Mouse (Mus musculus) thymus, adult 2 months (tissue): ENCODE measurements at regions not wholly inside any gene's neighbourhood (a gene's known extent, or its start where the extent isn't known, plus 50 kb on each side); places are given as distances from the start of the nearest gene placed in this dataset.

Experiments used
- CTCF ChIP-seq: fragments of 200-500 bp; IDR thresholded peaks from 2 replicates; pipeline ENCODE4 v1.5.1; 2012; ENCODE audit warnings: mild to moderate bottlenecking, control low read depth, low read length, moderate library complexity, borderline replicate concordance; ENCODE audit not compliant: control insufficient read depth, poor library complexity, insufficient read depth; ENCODE audit errors: extremely low read depth
- POLR2A ChIP-seq: fragments of 200-500 bp; IDR thresholded peaks from 2 replicates; pipeline ENCODE4 v1.6.1; 2012; ENCODE audit warnings: mild to moderate bottlenecking, low read length, control low read depth, moderate library complexity; ENCODE audit not compliant: control insufficient read depth, poor library complexity, insufficient read depth; ENCODE audit errors: extremely low read depth

DNA sequence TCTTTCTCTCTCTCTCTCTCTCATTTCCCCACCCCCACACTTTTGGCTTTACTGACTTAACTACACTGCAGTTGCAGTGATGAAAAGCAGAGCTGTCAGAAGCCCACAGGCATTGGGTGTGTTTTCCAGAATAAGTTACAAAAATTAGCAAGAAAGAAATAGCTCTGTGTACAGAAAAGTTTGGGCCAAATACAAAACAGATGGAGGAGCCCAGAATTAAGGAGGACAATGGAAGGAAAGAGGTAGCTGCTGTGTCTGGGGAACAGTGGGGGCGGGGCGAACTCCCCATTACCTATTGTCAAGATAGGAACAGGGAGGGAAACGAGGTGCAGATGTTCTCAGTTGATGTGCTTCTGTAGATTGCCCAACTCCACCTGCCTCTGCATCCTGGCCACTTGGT, 267.4 kb upstream of the Slc30a5 start:
- TF ChIP-seq CTCF, result no peak
- TF ChIP-seq POLR2A, result no peak
